In the genomic region with DNA sequence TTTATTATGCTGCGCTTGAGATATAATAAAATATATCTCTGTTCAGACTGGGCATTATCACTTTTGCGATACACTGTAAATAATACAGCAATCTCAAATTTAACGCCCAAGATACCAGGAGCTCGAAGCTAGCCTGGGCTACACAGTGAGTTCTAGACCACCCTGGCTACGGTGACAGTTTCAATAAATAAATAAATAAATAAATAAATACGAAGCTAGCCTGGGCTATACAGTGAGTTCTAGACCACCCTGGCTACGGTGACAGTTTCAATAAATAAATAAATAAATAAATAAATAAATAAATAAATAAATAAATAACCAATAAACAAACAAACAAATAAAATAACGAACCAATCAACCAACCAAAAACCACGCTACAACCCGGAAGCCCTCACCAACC, we compare ENCODE assay signal across 8 mouse cellular contexts. TPM values are rescaled to one million over a fixed set of nuclear protein-coding genes. Genes with fewer than 3 reads are reported as not detected.
DNase-seq lines count a peak whose midpoint lies in the region; ATAC-seq and TF ChIP-seq lines count a peak whose summit lies in the region.

No protein-coding gene starts in this region.

- no peak overlapping the region for H3K27ac ChIP-seq in embryonic facial prominence, embryonic 14.5 days (replicated peaks; ENCODE audit: low read depth, low read length)
- H3K27ac ChIP-seq in intestine, embryonic 15.5 days: 0 out of 2 replicates have a peak overlapping the region, but pooled peaks have one; percentile 66
- no peak overlapping the region for H3K27ac ChIP-seq in neural tube, embryonic 12.5 days

- no peaks in the 10 kb centered on the region; the same call in 1 of the 2 replicates for H3K4me1 ChIP-seq in lung, adult 2 months (ENCODE audit: control insufficient read depth, insufficient read depth, low read length)
- H3K4me1 ChIP-seq in embryonic facial prominence, embryonic 14.5 days (ENCODE audit: control insufficient read depth, insufficient read depth, low read length): no peaks in the 10 kb centered on the region
- peaks cover 5% of the 10 kb centered on the region; the same call in 1 of the 2 replicates for H3K4me1 ChIP-seq in intestine, embryonic 15.5 days (replicated peaks)
- no peaks in the 10 kb centered on the region for H3K4me1 ChIP-seq in neural tube, embryonic 12.5 days

- no peak for DNase-seq in lung, adult 2 months
- no peak for DNase-seq in lung, postnatal 25 days (ENCODE audit: low spot score)
- DNase-seq in embryonic facial prominence, embryonic 14.5 days (ENCODE audit: low spot score): no peak
- no peak for DNase-seq in c-Kit-positive CD71-positive TER-119-positive erythroid progenitor cells, embryonic 14.5 days (ENCODE audit: low spot score)
- DNase-seq in left cerebral cortex, postnatal 10 days (ENCODE audit: extremely low spot score in 1 of 2, low spot score in 2 of 2): no peak
- DNase-seq in cerebellum, postnatal 14 days: no peak

- intact Hi-C loops in left cerebral cortex, postnatal 10 days (cut with DNase I): loop anchor here (10.0 kb wide), 1 partner anchor 548 kb away; the partner anchor contains the start of genes Arid4b and Ggps1

- peak; percentile 31; the same call in 1 of the 2 replicates for ATAC-seq in embryonic facial prominence, embryonic 14.5 days (ENCODE audit: low read depth)
- peak; percentile 66 for ATAC-seq in intestine, embryonic 15.5 days
- peak; percentile 86 for ATAC-seq in neural tube, embryonic 12.5 days (ENCODE audit: low FRiP score, low read depth)

- peak overlapping the region; percentile 81 for H3K9ac ChIP-seq in embryonic facial prominence, embryonic 14.5 days (ENCODE audit: low read depth, low read length)
- peak overlapping the region; percentile 67 for H3K9ac ChIP-seq in intestine, embryonic 15.5 days
- peak overlapping the region; percentile 75 for H3K9ac ChIP-seq in neural tube, embryonic 12.5 days

- H3K27me3 ChIP-seq in embryonic facial prominence, embryonic 14.5 days (replicated peaks; ENCODE audit: control insufficient read depth, insufficient read depth, low read length): no peaks in the 10 kb centered on the region
- no peaks in the 10 kb centered on the region for H3K27me3 ChIP-seq in intestine, embryonic 15.5 days (replicated peaks)
- no peaks in the 10 kb centered on the region for H3K27me3 ChIP-seq in neural tube, embryonic 12.5 days (replicated peaks)

- H3K9me3 ChIP-seq in embryonic facial prominence, embryonic 14.5 days (ENCODE audit: control insufficient read depth, low read length): no peaks in the 10 kb centered on the region
- no peaks in the 10 kb centered on the region for H3K9me3 ChIP-seq in intestine, embryonic 15.5 days
- H3K9me3 ChIP-seq in neural tube, embryonic 12.5 days: no peaks in the 10 kb centered on the region

- peak overlapping the region; percentile 61 for H3K4me2 ChIP-seq in embryonic facial prominence, embryonic 14.5 days (ENCODE audit: low read depth, low read length)
- H3K4me2 ChIP-seq in intestine, embryonic 15.5 days (replicated peaks): peak overlapping the region; percentile 52
- H3K4me2 ChIP-seq in neural tube, embryonic 12.5 days (replicated peaks): peak overlapping the region; percentile 56

- TF ChIP-seq CTCF in lung, adult 2 months (IDR thresholded peaks at IDR 0.05; ENCODE audit: insufficient read depth, low read length): no peak

- 5% methylated on average over 10 of the region's 10 CpGs for WGBS in lung, adult 2 months
- 6% methylated on average over 10 of the region's 10 CpGs for WGBS in embryonic facial prominence, embryonic 14.5 days
- 4% methylated on average over 10 of the region's 10 CpGs for WGBS in intestine, embryonic 15.5 days
- 7% methylated on average over 10 of the region's 10 CpGs for WGBS in neural tube, embryonic 12.5 days

- H3K36me3 ChIP-seq in embryonic facial prominence, embryonic 14.5 days (ENCODE audit: control insufficient read depth, insufficient read depth, low read length): peaks cover 26% of the 10 kb centered on the region
- 0 out of 2 replicates have a peak, but pooled peaks cover 8% of the 10 kb centered on the region for H3K36me3 ChIP-seq in intestine, embryonic 15.5 days
- H3K36me3 ChIP-seq in neural tube, embryonic 12.5 days: peaks cover 15% of the 10 kb centered on the region

- H3K4me3 ChIP-seq in lung, adult 2 months (replicated peaks; ENCODE audit: extremely low read depth, low read depth, low read length): peak overlapping the region; percentile 99
- peak overlapping the region; percentile 72 for H3K4me3 ChIP-seq in embryonic facial prominence, embryonic 14.5 days (ENCODE audit: low read depth, low read length)
- peak overlapping the region; percentile 77 for H3K4me3 ChIP-seq in intestine, embryonic 15.5 days (replicated peaks)
- H3K4me3 ChIP-seq in neural tube, embryonic 12.5 days: peak overlapping the region; percentile 78

- no peak for TF ChIP-seq POLR2A in lung, adult 2 months (IDR thresholded peaks at IDR 0.05; ENCODE audit: borderline replicate concordance, extremely low read depth, low read depth, low read length)

RNA-seq across cellular contexts. Expression of gene Mrpl32, which starts 0.5 kb away (rescaled TPM):
- 4.3 and 4.6 TPM in 2 replicates for polyA plus RNA-seq in lung, adult 2 months (2012; rRNA removed)
- 102 and 119 TPM in 2 replicates for polyA plus RNA-seq in embryonic facial prominence, embryonic 14.5 days (2014; fragmentation: Nextera tagmentation; extraction: Ambion mirVana)
- 121 and 140 TPM in 2 replicates for polyA plus RNA-seq in intestine, embryonic 15.5 days (2015; fragmentation: Nextera tagmentation; extraction: Ambion mirVana)
- polyA plus RNA-seq in neural tube, embryonic 12.5 days (2016; fragmentation: Nextera tagmentation; extraction: Ambion mirVana): 115 and 117 TPM in 2 replicates
- 10 to 100 TPM; 28.6 to 30.5 TPM for total RNA-seq in left cerebral cortex, postnatal 10 days (2021)

RNA-seq across cellular contexts. Expression of gene Psma2, which starts 0.6 kb away (rescaled TPM):
- polyA plus RNA-seq in lung, adult 2 months (2012; rRNA removed): 22.8 and 38.8 TPM in 2 replicates
- polyA plus RNA-seq in embryonic facial prominence, embryonic 14.5 days (2014; fragmentation: Nextera tagmentation; extraction: Ambion mirVana): 179 and 187 TPM in 2 replicates
- 196 and 205 TPM in 2 replicates for polyA plus RNA-seq in intestine, embryonic 15.5 days (2015; fragmentation: Nextera tagmentation; extraction: Ambion mirVana)
- 179 and 181 TPM in 2 replicates for polyA plus RNA-seq in neural tube, embryonic 12.5 days (2016; fragmentation: Nextera tagmentation; extraction: Ambion mirVana)
- 10 to 100 TPM; 66.0 to 66.7 TPM for total RNA-seq in left cerebral cortex, postnatal 10 days (2021)

RNA-seq across cellular contexts. Expression of gene AW209491, which starts 17.5 kb away (rescaled TPM):
- polyA plus RNA-seq in lung, adult 2 months (2012; rRNA removed): 3.1 and 4.8 TPM in 2 replicates
- polyA plus RNA-seq in embryonic facial prominence, embryonic 14.5 days (2014; fragmentation: Nextera tagmentation; extraction: Ambion mirVana): 23.4 and 24.4 TPM in 2 replicates
- 26.0 and 26.6 TPM in 2 replicates for polyA plus RNA-seq in intestine, embryonic 15.5 days (2015; fragmentation: Nextera tagmentation; extraction: Ambion mirVana)
- 30.9 and 31.4 TPM in 2 replicates for polyA plus RNA-seq in neural tube, embryonic 12.5 days (2016; fragmentation: Nextera tagmentation; extraction: Ambion mirVana)
- 10 to 100 TPM; 20.2 to 21.1 TPM for total RNA-seq in left cerebral cortex, postnatal 10 days (2021)

Comparison
In these comparisons a context has a peak if more than half of its experiments do, and no peak if none do; other contexts are left out.
1. ATAC-seq: peak in every context shown above with its lines; median percentile 86 in neural tube, embryonic 12.5 days; 66 in intestine, embryonic 15.5 days; 31 in embryonic facial prominence, embryonic 14.5 days.
2. RNA of gene Mrpl32, which starts 0.5 kb away (polyA plus RNA-seq): 121 to 140 TPM in intestine, embryonic 15.5 days, 102 to 119 TPM in embryonic facial prominence, embryonic 14.5 days and 115 to 117 TPM in neural tube, embryonic 12.5 days; 4.3 to 4.6 TPM in lung, adult 2 months; every median in the first group is over 10 times any median in the second.
3. Peak in every context shown above with its lines, with median percentiles within 50 percentile points of each other: H3K4me3 ChIP-seq, H3K4me2 ChIP-seq and H3K9ac ChIP-seq.